Mouse (Mus musculus) retina, adult 2 months (tissue): Measurements from ENCODE around the gene Olfr798.

Experiments
- DNase-seq: peaks from one replicate; pipeline ENCODE4 v3.0.0-alpha.2; 2012; ENCODE audit warnings: low read depth, low spot score

The Olfr798 gene

DNA sequence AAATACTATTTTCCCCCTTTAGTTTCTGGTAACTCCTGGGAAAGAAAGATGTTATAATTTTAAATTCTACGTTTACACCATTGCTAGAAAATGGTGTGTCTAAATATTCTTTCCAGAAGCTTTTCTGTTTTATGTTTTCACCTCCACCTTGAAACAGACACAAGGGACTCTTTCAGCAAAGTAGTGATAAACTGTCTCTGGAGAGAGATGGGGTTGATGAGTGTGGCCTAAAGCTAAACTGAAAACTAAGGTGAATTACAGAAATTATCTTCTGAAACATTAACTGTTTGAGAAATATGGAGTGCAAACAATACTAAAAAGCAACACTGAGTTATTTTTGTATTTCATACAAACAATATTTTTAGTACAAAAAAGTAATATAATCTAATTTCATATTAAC lies at the start of gene Olfr798:
TSS of gene Olfr798 (minus strand) at position 101 of the 400 bp plus-strand sequence.
- no peak for DNase-seq

DNA sequence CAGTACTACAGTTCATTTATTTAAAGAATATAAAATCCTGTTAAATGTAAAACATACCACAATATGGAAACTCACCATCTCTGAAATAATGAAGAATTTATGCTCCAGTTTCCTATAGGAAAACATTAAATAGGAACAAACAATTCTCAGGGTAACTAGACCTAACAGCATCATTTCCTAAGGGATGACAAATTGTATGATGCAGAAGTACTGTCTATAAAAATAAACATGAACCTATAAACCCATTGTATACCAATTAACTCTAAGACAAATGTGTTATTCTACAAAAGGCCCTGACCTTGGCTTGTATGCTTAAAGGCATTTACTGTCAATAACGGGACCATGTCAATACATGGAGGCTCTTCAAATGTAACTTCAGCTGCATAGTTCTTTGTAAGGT lies 46.0 kb upstream of the Olfr798 start, which contains the start of gene Olfr801:
TSS of gene Olfr801 (minus strand) at position 101 of the 400 bp plus-strand sequence.
- DNase-seq = no peak

DNA sequence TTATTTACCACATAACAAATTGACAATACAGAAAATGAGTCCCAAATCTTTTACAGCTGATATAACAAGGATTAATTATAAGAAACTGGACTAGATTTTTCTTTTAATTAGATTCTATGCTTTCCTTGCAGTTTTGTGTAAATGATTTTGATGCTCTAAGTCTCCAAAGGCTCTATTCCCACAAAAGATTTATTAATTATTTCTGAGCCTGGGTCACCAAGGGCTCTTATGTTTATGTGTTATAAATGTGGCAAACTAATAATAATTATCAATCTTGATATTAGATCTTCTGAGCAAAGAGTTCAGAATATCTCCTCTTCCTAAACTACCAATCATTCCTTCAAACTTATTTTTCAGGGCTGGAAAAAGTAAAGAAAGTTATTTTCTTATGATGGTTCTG lies 29.7 kb upstream of the Olfr798 start, which contains the start of gene Olfr800:
TSS of gene Olfr800 (plus strand) at position 301 of the 400 bp plus-strand sequence.
- no peak for DNase-seq

DNA sequence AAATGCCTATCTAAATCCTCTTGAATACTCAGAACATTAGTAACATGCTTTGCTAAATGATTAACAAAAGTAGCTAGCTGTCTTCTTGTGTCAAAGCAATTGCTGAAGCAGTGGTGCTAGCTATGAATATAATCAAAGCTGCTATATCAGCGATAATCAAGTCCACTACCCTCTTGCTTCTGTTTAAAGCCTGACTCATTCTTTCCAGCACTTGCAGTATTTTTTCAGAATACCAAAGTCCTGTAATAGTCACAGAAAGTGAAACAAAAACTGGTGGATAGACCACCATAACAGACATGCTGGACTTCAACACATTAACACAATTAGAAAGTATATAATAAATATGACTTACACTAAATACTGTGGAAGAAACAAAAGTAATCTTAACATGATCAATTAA lies 24.0 kb upstream of the Olfr798 start:
- DNase-seq = no peak

DNA sequence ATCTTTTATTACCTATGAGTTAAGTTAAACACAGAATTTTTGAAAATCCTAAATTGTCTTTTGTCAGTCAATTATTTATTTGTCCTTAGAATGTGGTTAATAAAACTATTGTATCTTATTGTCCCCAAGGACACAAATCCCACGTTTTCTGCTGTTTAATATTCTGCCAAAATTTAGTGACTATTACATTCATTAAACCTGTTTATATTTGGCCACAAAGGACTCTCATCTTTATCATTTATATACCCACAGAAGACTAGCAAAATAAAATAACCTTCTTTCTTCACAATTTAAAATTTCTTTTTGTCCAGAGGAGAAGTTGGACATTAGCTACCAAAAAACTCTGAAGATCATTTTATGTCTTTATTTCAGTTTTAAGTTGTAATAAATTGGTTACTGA lies 9.4 kb upstream of the Olfr798 start, which contains the start of gene Olfr799:
TSS of gene Olfr799 (plus strand) at position 301 of the 400 bp plus-strand sequence.
- DNase-seq = no peak

DNA sequence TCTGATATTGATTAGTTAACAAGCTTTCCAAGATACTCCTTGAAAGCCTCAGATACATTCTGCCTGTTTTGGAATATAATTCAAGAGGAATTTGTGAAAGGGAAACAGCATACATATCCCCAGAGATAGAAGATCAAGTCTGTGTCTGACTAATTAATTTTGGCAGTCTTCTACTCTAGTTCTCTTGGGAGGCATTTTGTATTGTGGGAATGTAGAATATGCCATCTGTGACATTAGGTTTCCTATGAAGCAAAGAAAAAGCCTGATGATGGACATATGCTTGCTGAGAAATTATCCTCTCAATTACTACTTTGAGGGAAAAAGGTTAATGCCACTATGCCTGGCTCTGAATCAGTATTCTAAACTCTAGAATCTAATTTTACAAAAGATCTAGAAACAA lies 4.5 kb downstream of the Olfr798 start:
- DNase-seq = no peak

DNA sequence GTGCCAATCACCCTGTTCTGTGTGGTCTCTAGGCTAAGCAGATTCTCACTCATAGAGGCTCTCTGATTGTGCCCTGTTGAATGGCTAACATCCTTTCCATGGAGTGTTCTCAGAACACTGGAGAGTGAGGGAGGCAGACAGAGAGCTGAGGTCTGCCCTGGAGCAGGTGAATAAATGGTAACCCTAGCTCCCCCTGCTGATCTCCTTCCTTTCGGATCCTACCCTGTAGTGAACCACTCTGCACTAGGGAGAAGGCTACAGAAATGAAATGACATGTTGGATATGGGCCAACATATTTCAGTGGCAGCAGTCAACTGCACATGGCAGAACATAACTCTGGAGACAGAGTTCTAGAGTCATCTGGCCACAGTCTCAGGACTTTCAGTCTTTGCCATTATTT lies 6.0 kb downstream of the Olfr798 start:
- no peak for DNase-seq

DNA sequence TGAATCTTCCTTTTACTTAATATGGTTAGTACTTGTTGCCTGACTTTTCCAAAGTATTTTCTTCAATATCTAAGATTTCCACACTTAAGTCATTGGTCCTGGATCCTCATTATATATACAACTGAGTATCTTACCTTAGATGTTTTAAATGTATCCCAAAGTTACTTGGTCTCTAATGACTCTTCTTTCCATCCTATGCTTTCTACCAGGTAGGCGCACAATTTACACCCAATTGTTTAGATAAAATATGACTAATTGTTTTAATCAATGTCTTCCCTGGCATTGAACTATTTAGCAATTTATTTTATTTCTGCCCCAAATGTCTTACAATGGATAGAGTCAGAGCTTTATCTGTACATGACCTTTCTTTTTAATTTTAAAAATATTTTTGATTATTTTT lies 15.3 kb downstream of the Olfr798 start, which contains the start of gene Olfr796:
TSS of gene Olfr796 (minus strand) at position 101 of the 400 bp plus-strand sequence.
- no peak for DNase-seq

DNA sequence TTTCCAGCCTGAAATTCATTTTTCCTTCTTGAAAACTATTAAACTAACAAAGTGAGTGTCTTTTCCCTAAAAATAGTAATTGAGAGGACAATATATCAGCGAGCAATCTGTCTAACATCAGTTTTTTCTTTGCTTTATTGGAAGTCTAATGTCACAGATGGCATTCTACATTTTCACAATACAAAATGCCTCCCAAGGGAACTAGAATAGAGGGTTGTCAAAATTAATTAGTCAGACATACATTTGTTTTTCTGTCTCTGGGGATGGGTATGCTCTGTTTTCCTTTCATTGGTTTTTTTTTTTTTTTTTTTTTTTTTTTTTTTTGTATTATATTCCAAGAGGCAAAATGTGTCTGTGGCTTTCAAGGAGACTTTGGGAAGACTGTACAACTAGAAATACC lies 50.7 kb downstream of the Olfr798 start:
- DNase-seq = no peak
